Mouse (Mus musculus) G1E (cell line): ENCODE data around the gene Cxcl10.

Experiments used
- CTCF ChIP-seq: IDR thresholded peaks from 2 replicates; pipeline ENCODE4 v1.5.1; 2012; ENCODE audit warnings: low read depth, low read length, inconsistent platforms, mixed read lengths
- GATA1 ChIP-seq: IDR thresholded peaks from 2 replicates; pipeline ENCODE4 v1.6.1; 2012; ENCODE audit warnings: borderline replicate concordance, low read length, inconsistent platforms, mixed read lengths
- GATA2 ChIP-seq: IDR thresholded peaks from 2 replicates; pipeline ENCODE4 v1.6.1; 2012; ENCODE audit warnings: low read depth, low read length, inconsistent platforms, borderline replicate concordance
- POLR2AphosphoS5 ChIP-seq: IDR thresholded peaks from 2 replicates; pipeline ENCODE4 v1.6.1; 2012; ENCODE audit warnings: low read depth, low read length, inconsistent platforms; ENCODE audit not compliant: insufficient replicate concordance
- TAL1 ChIP-seq: conservative IDR thresholded peaks from 2 replicates; pipeline ENCODE4 v1.6.1; 2012; ENCODE audit warnings: low read depth, low read length, inconsistent platforms, mixed read lengths

DNA sequence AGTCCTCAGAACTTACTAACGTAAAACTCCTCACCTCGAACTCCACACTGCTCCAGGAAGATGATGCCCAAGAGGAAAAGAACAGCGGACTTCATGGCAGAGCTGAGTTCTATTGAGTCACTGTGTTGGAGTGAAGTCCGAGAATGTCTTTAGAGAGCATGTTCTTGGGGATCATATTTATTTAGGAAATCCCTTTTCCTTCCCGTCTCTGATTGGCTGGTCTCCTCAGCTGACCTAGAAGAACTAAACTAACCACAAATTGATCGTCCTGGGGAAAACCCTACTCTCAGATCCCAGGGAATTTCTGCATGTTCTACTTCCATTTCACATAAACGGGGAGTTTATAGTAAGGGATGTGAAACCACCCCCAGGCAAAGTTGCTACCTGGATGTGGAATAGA, 20.8 kb downstream of the Cxcl10 start, which contains the start of gene Cxcl9:
- TF ChIP-seq CTCF (no peak), GATA1 (no peak), POLR2AphosphoS5 (no peak), TAL1 (no peak), GATA2 (no peak)
